Mouse (Mus musculus): Measurements from ENCODE around the gene B3gat2.

The B3gat2 gene

DNA sequence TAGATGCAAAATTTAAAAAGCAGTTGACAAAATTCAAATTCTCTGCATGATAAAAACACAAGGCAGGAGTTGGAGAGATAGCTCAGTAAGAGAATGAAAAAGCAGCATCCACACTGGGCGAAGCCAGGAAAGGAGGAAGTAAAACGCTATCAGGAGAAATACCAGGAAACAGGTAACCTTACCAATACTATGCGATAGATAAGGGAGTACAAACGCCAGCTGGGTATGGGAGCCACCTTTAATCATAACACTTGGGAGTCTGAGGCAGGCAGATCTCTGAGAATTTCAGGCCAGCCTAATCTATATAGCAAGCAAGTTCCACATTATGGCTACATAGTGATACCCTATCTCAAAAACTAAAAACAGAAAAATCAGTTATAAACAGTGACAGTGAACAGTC is 75.1 kb downstream of the B3gat2 start:
- no peak for DNase-seq

DNA sequence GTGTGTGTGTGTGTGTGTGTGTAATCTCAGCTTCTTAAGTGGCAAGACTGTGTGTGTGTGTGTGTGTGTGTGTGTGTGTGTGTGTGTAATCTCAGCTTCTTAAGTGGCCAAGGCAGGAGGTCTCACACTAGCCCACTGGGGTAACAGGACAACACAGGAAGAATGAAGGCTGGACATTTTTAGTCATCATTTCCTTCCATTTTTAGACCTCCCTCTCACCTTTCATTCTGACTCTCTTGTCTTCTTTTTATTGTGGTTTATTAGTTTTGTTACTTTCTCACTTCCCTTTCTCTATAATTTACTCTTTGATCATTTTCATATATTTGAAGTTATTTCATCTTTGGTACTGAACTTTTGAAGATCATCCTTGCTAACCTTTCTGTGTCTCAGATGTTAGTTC is 79.4 kb downstream of the B3gat2 start:
- DNase-seq: no peak

DNA sequence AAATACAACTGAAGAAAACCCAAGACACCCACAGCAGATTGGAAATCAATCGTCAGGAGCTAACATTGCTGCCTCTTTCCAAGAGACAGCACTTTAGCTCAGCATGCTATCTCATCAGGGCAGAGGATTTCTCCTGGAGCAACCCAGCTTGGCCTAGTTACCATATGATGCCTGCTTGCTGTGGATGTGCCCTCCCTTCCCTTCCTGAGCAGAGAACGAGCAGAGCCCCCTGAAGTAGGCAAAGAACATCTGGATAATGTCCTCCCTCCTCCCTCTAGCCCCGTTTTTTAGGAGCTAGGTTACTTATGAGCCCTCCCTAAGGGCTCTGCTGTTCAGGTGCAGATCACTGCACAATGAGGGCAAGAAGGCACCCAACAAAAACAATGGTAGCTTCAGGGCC is 81.1 kb downstream of the B3gat2 start:
- DNase-seq: no peak

DNA sequence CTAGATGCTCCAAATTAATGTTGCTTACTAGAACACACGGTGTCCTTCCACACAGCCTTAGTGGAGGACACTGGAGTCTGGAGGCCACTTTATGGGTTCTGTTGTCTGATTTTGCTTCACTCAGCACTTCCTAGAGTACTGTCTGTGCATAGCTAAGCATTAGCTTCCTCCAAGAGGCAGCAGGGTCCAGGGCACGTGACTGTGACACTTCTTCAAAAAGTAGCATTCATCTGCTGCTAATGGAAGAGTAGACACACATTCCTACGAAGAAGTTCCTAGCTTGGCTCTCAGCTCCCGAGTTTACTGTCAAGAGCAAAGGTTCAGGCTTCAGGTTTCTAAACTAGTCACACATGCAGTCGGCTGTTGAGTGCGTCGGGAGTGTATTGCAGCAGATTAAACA is 82.2 kb downstream of the B3gat2 start:
- DNase-seq: no peak

DNA sequence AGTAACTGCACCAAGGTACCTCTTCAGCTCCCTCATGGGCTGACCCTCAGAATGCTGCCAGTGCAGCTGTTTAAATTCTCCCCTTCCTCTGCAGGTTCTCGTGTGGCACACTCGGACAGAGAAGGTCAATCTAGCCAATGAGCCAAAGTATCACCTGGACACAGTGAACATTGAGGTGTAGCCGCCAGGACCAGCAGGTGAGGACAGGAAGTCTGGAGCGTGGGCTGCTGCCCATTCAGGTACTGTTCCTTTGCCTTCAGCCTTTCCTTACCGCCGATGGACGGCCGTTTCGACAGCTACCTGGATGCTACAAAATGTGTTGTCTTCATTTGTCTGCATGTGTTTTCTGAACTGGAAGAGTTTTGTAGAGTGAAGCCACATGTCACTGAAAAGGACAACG is 83.5 kb downstream of the B3gat2 start:
- peak; percentile 75 for DNase-seq

DNA sequence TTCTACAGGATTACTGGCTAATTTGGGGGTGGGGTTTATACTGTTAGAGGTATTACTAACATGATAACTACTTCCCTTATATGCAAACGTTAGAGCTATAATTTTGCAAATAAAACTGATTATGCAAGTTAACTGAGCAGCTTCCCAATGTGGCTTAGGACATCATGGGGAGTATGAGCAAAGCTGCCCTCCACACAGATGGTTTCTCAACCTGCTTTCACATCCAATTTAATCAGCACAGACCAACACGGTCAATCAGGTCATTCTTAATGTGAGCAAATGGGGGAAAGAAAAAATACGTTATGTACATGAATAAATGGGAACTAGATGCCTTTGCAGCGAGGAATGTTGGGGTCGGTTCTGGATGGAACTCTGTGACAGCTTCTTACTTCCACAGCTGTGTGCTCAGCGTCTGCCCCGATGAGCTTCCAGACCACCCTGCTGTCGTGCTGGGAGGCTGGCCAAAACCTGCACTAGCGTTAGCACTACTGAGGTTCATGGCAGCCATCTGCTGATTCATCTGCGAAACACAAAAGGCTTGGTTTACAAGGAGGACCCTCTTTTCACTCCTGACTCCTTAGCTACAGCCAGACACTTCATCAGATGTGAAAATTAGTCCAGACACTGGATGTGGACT is 84.6 kb downstream of the B3gat2 start:
- peak; percentile 91 for DNase-seq

DNA sequence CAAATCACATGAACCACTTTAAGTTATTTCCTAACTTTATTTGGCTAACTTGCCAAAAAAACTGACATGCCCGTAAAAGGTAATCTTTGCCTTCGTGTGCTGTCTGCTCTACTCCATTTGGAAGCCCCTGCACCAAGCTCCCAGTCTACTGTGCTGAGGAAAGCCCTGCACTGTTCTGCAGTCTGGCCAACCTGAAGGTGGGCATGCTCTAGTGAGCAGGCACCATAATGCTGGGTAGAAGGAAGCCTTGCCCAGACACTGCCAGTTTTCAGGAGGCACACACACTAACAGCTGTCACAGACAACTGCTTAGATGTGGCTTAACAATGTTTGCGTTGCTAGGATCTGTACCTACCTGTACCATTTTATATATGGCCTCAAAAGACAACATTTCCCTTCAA is 94.1 kb downstream of the B3gat2 start:
- no peak for DNase-seq

DNA sequence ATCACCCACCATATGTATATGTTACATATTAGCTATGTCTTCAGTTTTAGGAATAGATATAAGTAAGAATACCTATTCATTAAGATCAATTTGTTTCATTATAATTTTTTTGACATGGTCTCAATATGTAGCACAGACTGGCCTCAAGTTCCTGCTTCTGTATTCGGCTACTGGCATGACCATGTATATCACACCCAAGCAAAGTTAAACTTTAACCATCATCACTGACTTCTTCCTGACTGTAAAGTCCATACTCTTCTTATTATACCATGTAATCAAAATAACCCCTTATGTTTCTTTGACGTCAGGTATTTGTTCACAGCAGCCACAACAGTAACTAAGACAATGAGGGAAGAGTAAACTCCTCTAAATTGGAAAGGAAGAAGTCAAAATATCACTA is 99.4 kb downstream of the B3gat2 start:
- DNase-seq: no peak

DNA sequence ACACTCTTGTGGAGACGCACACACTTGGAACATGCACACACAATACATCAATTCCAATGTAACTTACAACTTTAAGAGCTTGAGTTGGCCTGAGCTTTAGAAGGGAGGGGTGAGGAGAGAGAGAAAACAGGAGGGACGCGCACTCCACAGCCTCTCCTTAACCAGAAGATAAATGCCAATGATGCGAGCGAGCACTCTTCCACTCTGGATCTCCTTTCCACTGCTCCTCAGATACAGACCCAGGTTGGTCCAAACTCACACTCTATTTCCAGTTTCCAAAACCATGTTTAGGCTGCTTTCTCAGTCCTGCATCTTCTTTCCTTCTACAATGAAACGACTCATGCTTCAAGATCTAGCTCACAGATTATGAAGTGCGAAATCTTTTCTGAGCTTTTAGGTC is 104.0 kb downstream of the B3gat2 start:
- no peak for DNase-seq

DNA sequence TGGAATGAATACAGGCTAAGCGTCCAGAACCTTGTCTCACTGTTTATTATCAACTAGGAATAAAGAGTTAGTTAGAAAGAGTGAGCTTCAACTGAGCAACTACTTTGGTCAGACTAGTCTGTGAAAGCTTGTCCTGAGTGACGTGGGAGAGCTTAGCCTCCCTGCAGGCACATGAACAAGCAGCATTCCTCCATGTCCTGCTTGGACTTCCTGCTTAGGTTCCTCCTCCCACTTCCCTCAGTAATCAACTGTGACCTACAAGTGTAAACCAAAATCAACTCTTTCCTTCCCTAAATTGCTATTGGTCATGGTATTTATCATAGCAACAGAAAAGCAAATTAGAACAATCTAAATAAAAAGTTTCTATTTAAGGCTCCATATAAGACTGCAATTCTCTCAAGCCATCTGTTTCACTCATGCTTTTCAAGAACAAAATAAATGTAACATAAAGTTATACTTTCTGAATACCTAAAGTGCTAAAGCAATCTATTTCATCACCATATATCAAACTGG is 105.9 kb downstream of the B3gat2 start:
- no peak for DNase-seq

DNA sequence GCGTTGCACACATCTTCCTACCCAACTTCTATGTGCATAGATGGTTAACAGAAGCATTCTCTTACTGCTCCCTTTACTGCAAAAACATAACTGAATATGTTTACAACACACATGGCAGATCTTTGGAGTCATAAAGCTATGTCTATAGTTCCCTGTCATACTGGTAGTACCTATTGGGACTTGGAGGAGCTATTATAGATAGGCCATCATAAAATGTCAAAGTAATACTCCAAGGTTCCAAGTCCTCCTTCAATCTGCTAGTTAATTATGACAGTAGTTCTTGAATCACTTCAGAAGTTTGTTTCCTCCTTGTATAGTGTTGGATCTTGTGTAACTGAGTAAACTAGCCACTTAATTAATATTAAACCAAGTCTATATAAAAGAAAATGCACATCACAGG is 110.6 kb downstream of the B3gat2 start:
- DNase-seq: no peak

DNA sequence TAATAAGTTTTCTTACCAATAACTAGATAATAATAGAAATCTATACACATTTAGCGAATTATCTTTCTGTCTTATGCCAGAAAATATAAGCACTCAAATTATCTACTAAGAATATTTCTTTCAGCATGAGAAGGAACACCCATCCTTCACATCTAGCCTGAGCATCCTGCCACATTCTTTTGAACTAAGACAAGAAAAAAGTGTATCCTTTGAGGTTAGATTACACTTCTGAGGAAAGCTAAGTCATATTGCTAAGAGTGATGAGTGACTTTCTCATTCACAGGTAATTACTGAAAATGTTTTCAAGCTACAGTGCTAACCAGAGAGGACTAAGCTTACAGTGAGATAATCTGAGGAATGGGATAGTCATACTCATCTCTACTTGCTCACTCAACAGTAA is 121.1 kb downstream of the B3gat2 start:
- no peak for DNase-seq

DNA sequence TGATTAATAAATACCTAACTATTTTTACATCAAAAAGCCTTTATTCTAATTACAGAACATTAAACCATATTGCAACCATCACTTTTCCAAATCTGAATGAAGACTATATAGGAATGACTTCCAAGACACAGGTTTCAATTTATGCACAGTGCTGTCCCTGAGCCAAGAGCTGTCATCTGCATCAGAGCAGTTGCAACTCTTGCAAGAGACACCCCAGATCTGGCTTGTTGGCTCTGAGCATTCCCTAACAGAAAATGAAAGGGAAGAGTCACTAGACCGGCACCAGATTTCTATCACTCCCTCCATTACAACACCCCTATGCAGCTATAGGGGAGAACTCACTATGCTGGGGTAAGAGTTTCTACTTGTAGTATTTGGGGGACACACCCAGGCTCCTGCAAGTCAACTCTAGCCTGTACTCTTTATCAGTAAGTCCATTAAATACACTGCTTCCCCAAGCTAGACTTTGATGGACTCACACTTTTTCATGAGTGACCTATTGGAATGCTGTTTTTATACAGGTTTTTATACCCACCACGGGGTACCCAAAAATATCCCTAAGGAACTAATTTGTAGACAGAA is 122.6 kb downstream of the B3gat2 start:
- peak; percentile 20 for DNase-seq

DNA sequence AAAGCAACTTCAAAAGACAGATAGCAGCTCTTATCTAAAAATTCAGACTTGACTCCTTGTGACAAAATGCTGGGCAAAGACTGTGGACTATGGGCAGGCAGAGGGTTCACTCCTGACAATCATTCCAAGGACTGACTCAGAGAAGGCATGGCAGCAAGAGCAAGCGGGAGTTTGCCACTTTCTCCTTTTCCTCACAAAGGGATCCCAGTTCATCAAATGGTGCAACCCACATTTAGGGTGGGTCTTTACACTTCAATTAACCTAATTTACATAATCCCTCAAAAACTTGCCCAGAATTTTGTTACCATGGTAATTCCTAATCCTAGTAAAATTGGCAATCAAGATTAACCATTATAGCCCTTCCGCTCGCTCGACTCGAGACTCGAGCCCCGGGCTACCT is 123.4 kb downstream of the B3gat2 start:
- DNase-seq: no peak

DNA sequence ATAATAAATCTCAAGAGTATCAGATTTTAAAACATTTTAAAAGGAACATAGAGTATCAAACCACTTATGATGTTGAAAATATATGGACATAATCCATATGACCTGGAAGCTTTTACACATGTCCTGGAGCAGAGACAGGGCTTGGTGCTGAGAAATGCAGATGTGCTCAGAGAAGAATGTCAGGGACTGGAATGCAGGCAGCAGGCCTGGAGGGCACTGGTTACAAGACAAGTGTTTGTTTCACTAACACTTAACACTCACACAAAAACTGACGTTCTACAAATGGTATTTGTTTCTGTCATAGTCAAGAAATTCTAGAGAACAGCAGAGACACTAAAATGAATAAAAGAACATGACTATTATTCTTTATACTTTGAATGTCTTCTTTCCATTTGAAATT is 130.5 kb downstream of the B3gat2 start:
- no peak for DNase-seq

All from cerebellum, adult 9-11 months (tissue).